Mouse (Mus musculus): ENCODE data around the gene Dyx1c1.

Dyx1c1 gene

GRCm38 (mm10) chr9:72975242-72975641 is 16.7 kb downstream of the Dyx1c1 start:
- no peak for DNase-seq

GRCm38 (mm10) chr9:72983066-72983465 is 24.5 kb downstream of the Dyx1c1 start:
- DNase-seq, result no peak

GRCm38 (mm10) chr9:72985250-72986220 is 26.9 kb downstream of the Dyx1c1 start, which contains the start of the genes Ccpg1os and Ccpg1:
TSS of gene Ccpg1os (minus strand) at chr9:72985382.
TSS of gene Ccpg1 (plus strand) at chr9:72985429.
- DNase-seq, result peak; percentile 95

GRCm38 (mm10) chr9:72987703-72988102 is 29.1 kb downstream of the Dyx1c1 start:
- no peak for DNase-seq

- DNase-seq, result no peak
Observed at GRCm38 (mm10) chr9:72988706-72989105, 30.1 kb downstream of the Dyx1c1 start.

- no peak for DNase-seq
Observed at GRCm38 (mm10) chr9:72991420-72991819, 32.8 kb downstream of the Dyx1c1 start.

GRCm38 (mm10) chr9:72992576-72992975 is 34.0 kb downstream of the Dyx1c1 start:
- DNase-seq, result no peak

GRCm38 (mm10) chr9:72996167-72996566 is 37.6 kb downstream of the Dyx1c1 start:
- no peak for DNase-seq

GRCm38 (mm10) chr9:72996806-72997205 is 38.2 kb downstream of the Dyx1c1 start:
- DNase-seq, result no peak

GRCm38 (mm10) chr9:73000487-73000886 is 41.9 kb downstream of the Dyx1c1 start:
- no peak for DNase-seq

GRCm38 (mm10) chr9:73001314-73002011 is 42.9 kb downstream of the Dyx1c1 start:
- no peak for DNase-seq

GRCm38 (mm10) chr9:73002177-73002576 is 43.6 kb downstream of the Dyx1c1 start:
- DNase-seq, result no peak

- DNase-seq, result no peak
Observed at GRCm38 (mm10) chr9:73004076-73004475, 45.5 kb downstream of the Dyx1c1 start.

- no peak for DNase-seq
Observed at GRCm38 (mm10) chr9:73005106-73005505, 46.5 kb downstream of the Dyx1c1 start.

- DNase-seq, result no peak
Observed at GRCm38 (mm10) chr9:73006175-73006574, 47.6 kb downstream of the Dyx1c1 start.

GRCm38 (mm10) chr9:73008384-73008783 is 49.8 kb downstream of the Dyx1c1 start:
- no peak for DNase-seq

- no peak for DNase-seq
Observed at GRCm38 (mm10) chr9:73012629-73013028, 54.0 kb downstream of the Dyx1c1 start.

- DNase-seq, result no peak
Observed at GRCm38 (mm10) chr9:73014724-73015123, 56.1 kb downstream of the Dyx1c1 start.

- no peak for DNase-seq
Observed at GRCm38 (mm10) chr9:73019841-73020240, 61.3 kb downstream of the Dyx1c1 start.

GRCm38 (mm10) chr9:73020566-73021097 is 62.0 kb downstream of the Dyx1c1 start:
- DNase-seq, result no peak

All from liver (tissue).